Mouse (Mus musculus): ENCODE data around the gene Tnik. TPM values are rescaled to one million over a fixed set of nuclear protein-coding genes. Genes with fewer than 3 reads are reported as not detected.

Gene Tnik
- polyA plus RNA-seq, 1 experiment: 2.3 TPM

- Histone ChIP-seq H3K4me1 (ENCODE audit: control insufficient read depth, insufficient read depth, low read length) (no peaks in the 10 kb centered on the region), H3K9me3 (replicated peaks; ENCODE audit: control insufficient read depth, insufficient read depth, low read length, poor library complexity, severe bottlenecking) (no peaks in the 10 kb centered on the region), H3K27ac (ENCODE audit: insufficient read depth, low read length) (no peak overlapping the region), H3K4me3 (ENCODE audit: low read depth, low read length) (no peak overlapping the region), H3K27me3 (ENCODE audit: control insufficient read depth, insufficient read depth, low read length, poor library complexity, severe bottlenecking) (no peaks in the 10 kb centered on the region), H3K9ac (ENCODE audit: low read depth, poor library complexity, severe bottlenecking) (no peak overlapping the region), H3K36me3 (ENCODE audit: control insufficient read depth, insufficient read depth, low read length, poor library complexity, severe bottlenecking) (no peaks in the 10 kb centered on the region)
- no peak for TF ChIP-seq CTCF (IDR thresholded peaks at IDR 0.05; ENCODE audit: low read depth, low read length)
- TF ChIP-seq EP300 (IDR thresholded peaks at IDR 0.05; ENCODE audit: insufficient read depth, low read depth, low read length): no peak
- no peak for TF ChIP-seq POLR2A (IDR thresholded peaks at IDR 0.05; ENCODE audit: insufficient read depth, low read length)
Observed at GRCm38 (mm10) chr3:28385199-28385975, 122.4 kb downstream of the Tnik start.

- Histone ChIP-seq H3K4me1 (ENCODE audit: control insufficient read depth, insufficient read depth, low read length) (no peaks in the 10 kb centered on the region), H3K27me3 (ENCODE audit: control insufficient read depth, insufficient read depth, low read length, poor library complexity, severe bottlenecking) (no peaks in the 10 kb centered on the region), H3K36me3 (ENCODE audit: control insufficient read depth, insufficient read depth, low read length, poor library complexity, severe bottlenecking) (no peaks in the 10 kb centered on the region), H3K9me3 (replicated peaks; ENCODE audit: control insufficient read depth, insufficient read depth, low read length, poor library complexity, severe bottlenecking) (no peaks in the 10 kb centered on the region), H3K4me3 (ENCODE audit: low read depth, low read length) (no peak overlapping the region), H3K27ac (ENCODE audit: insufficient read depth, low read length) (no peak overlapping the region), H3K9ac (ENCODE audit: low read depth, poor library complexity, severe bottlenecking) (no peak overlapping the region)
- peak; percentile 10 for TF ChIP-seq CTCF (IDR thresholded peaks at IDR 0.05; ENCODE audit: low read depth, low read length)
- no peak for TF ChIP-seq POLR2A (IDR thresholded peaks at IDR 0.05; ENCODE audit: insufficient read depth, low read length)
Observed at GRCm38 (mm10) chr3:28388540-28388939, 125.5 kb downstream of the Tnik start.

GRCm38 (mm10) chr3:28390183-28390582, 127.2 kb downstream of the Tnik start:
- H3K4me3 ChIP-seq (ENCODE audit: low read depth, low read length): no peak overlapping the region
- H3K9ac ChIP-seq (ENCODE audit: low read depth, poor library complexity, severe bottlenecking): no peak overlapping the region
- no peaks in the 10 kb centered on the region for H3K36me3 ChIP-seq (ENCODE audit: control insufficient read depth, insufficient read depth, low read length, poor library complexity, severe bottlenecking)
- no peaks in the 10 kb centered on the region for H3K9me3 ChIP-seq (replicated peaks; ENCODE audit: control insufficient read depth, insufficient read depth, low read length, poor library complexity, severe bottlenecking)
- no peaks in the 10 kb centered on the region for H3K4me1 ChIP-seq (ENCODE audit: control insufficient read depth, insufficient read depth, low read length)
- no peaks in the 10 kb centered on the region for H3K27me3 ChIP-seq (ENCODE audit: control insufficient read depth, insufficient read depth, low read length, poor library complexity, severe bottlenecking)
- H3K27ac ChIP-seq (ENCODE audit: insufficient read depth, low read length): no peak overlapping the region
- no peak for TF ChIP-seq CTCF (IDR thresholded peaks at IDR 0.05; ENCODE audit: low read depth, low read length)
- no peak for TF ChIP-seq POLR2A (IDR thresholded peaks at IDR 0.05; ENCODE audit: insufficient read depth, low read length)
- TF ChIP-seq EP300 (IDR thresholded peaks at IDR 0.05; ENCODE audit: insufficient read depth, low read depth, low read length): no peak

- Histone ChIP-seq H3K9me3 (replicated peaks; ENCODE audit: control insufficient read depth, insufficient read depth, low read length, poor library complexity, severe bottlenecking) (no peaks in the 10 kb centered on the region), H3K4me1 (ENCODE audit: control insufficient read depth, insufficient read depth, low read length) (no peaks in the 10 kb centered on the region), H3K4me3 (ENCODE audit: low read depth, low read length) (no peak overlapping the region), H3K27ac (ENCODE audit: insufficient read depth, low read length) (no peak overlapping the region), H3K9ac (ENCODE audit: low read depth, poor library complexity, severe bottlenecking) (no peak overlapping the region), H3K27me3 (ENCODE audit: control insufficient read depth, insufficient read depth, low read length, poor library complexity, severe bottlenecking) (no peaks in the 10 kb centered on the region), H3K36me3 (ENCODE audit: control insufficient read depth, insufficient read depth, low read length, poor library complexity, severe bottlenecking) (no peaks in the 10 kb centered on the region)
- TF ChIP-seq EP300 (IDR thresholded peaks at IDR 0.05; ENCODE audit: insufficient read depth, low read depth, low read length) (no peak), CTCF (IDR thresholded peaks at IDR 0.05; ENCODE audit: low read depth, low read length) (no peak), POLR2A (IDR thresholded peaks at IDR 0.05; ENCODE audit: insufficient read depth, low read length) (no peak)
Observed at GRCm38 (mm10) chr3:28392542-28392941, 129.5 kb downstream of the Tnik start.

- no peak overlapping the region for H3K27ac ChIP-seq (ENCODE audit: insufficient read depth, low read length)
- TF ChIP-seq POLR2A (IDR thresholded peaks at IDR 0.05; ENCODE audit: insufficient read depth, low read length) (no peak), CTCF (IDR thresholded peaks at IDR 0.05; ENCODE audit: low read depth, low read length) (no peak), EP300 (IDR thresholded peaks at IDR 0.05; ENCODE audit: insufficient read depth, low read depth, low read length) (no peak)
- H3K36me3 ChIP-seq (ENCODE audit: control insufficient read depth, insufficient read depth, low read length, poor library complexity, severe bottlenecking): no peaks in the 10 kb centered on the region
- peaks cover 4% of the 10 kb centered on the region for H3K4me1 ChIP-seq (ENCODE audit: control insufficient read depth, insufficient read depth, low read length)
- no peak overlapping the region for H3K9ac ChIP-seq (ENCODE audit: low read depth, poor library complexity, severe bottlenecking)
- no peaks in the 10 kb centered on the region for H3K9me3 ChIP-seq (replicated peaks; ENCODE audit: control insufficient read depth, insufficient read depth, low read length, poor library complexity, severe bottlenecking)
- H3K27me3 ChIP-seq (ENCODE audit: control insufficient read depth, insufficient read depth, low read length, poor library complexity, severe bottlenecking): no peaks in the 10 kb centered on the region
- no peak overlapping the region for H3K4me3 ChIP-seq (ENCODE audit: low read depth, low read length)
Observed at GRCm38 (mm10) chr3:28398781-28399180, 135.8 kb downstream of the Tnik start.

- TF ChIP-seq EP300 (IDR thresholded peaks at IDR 0.05; ENCODE audit: insufficient read depth, low read depth, low read length) (no peak), CTCF (IDR thresholded peaks at IDR 0.05; ENCODE audit: low read depth, low read length) (no peak), POLR2A (IDR thresholded peaks at IDR 0.05; ENCODE audit: insufficient read depth, low read length) (no peak)
- Histone ChIP-seq H3K27ac (ENCODE audit: insufficient read depth, low read length) (no peak overlapping the region), H3K4me3 (ENCODE audit: low read depth, low read length) (no peak overlapping the region), H3K36me3 (ENCODE audit: control insufficient read depth, insufficient read depth, low read length, poor library complexity, severe bottlenecking) (no peaks in the 10 kb centered on the region), H3K27me3 (ENCODE audit: control insufficient read depth, insufficient read depth, low read length, poor library complexity, severe bottlenecking) (no peaks in the 10 kb centered on the region), H3K9ac (ENCODE audit: low read depth, poor library complexity, severe bottlenecking) (no peak overlapping the region), H3K9me3 (replicated peaks; ENCODE audit: control insufficient read depth, insufficient read depth, low read length, poor library complexity, severe bottlenecking) (no peaks in the 10 kb centered on the region), H3K4me1 (ENCODE audit: control insufficient read depth, insufficient read depth, low read length) (peaks cover 4% of the 10 kb centered on the region)
Observed at GRCm38 (mm10) chr3:28399593-28400216, 136.7 kb downstream of the Tnik start.
